Mouse (Mus musculus) forebrain, embryonic 11.5 days (tissue): ENCODE data around the gene Kcnd1. TPM values are rescaled to one million over a fixed set of nuclear protein-coding genes. Genes with fewer than 3 reads are reported as not detected.
"Not testable (repeated sequence)": the region's sequence is repeated elsewhere in the genome, so short reads cannot be mapped to it uniquely, and the experiment has no call there.

ENCODE experiments used
- ATAC-seq: fragments of 200-750 bp; cut with Nextera tagmentation; replicated peaks from 2 replicates; pipeline ENCODE4 v1.8.0; 2017; ENCODE audit warnings: moderate TSS enrichment; ENCODE audit not compliant: low FRiP score
- DNase-seq: peaks from one replicate; pipeline ENCODE4 v3.0.0-alpha.2; 2017; ENCODE audit warnings: low spot score
- H3K27ac ChIP-seq: fragments of 300-500 bp; sonication (generic); 2 replicates; pipeline ENCODE4 v1.5.1; 2014; ENCODE audit warnings: low read depth, low read length
- H3K27me3 ChIP-seq: fragments of 300-500 bp; sonication (generic); 2 replicates; pipeline ENCODE4 v1.6.1; 2014; ENCODE audit warnings: mild to moderate bottlenecking, low read length, mixed read lengths; ENCODE audit not compliant: control insufficient read depth, insufficient read depth
- H3K36me3 ChIP-seq: fragments of 300-500 bp; sonication (generic); 2 replicates; pipeline ENCODE4 v1.6.1; 2014; ENCODE audit warnings: mild to moderate bottlenecking, low read length, moderate library complexity, mixed read lengths; ENCODE audit not compliant: control insufficient read depth, insufficient read depth
- H3K4me1 ChIP-seq: fragments of 300-500 bp; sonication (generic); replicated peaks from 2 replicates; pipeline ENCODE4 v1.6.1; 2014; ENCODE audit warnings: low read length, mixed read lengths; ENCODE audit not compliant: control insufficient read depth, insufficient read depth
- H3K4me2 ChIP-seq: fragments of 300-500 bp; sonication (generic); 2 replicates; pipeline ENCODE4 v1.6.1; 2014; ENCODE audit warnings: low read depth, mild to moderate bottlenecking, low read length, moderate library complexity, mixed read lengths; ENCODE audit not compliant: severe bottlenecking
- H3K4me3 ChIP-seq: fragments of 300-500 bp; sonication (generic); 2 replicates; pipeline ENCODE4 v1.5.1; 2014; ENCODE audit warnings: low read depth, low read length
- H3K9ac ChIP-seq: fragments of 300-500 bp; sonication (generic); 2 replicates; pipeline ENCODE4 v1.6.1; 2014; ENCODE audit warnings: low read length
- H3K9me3 ChIP-seq: fragments of 300-500 bp; sonication (generic); 2 replicates; pipeline ENCODE4 v1.6.1; 2016; ENCODE audit warnings: low read length, mixed read lengths; ENCODE audit not compliant: control insufficient read depth
- WGBS: fragments of 180-500 bp; shearing (Covaris S2); extraction: QIAGEN DNeasy Blood & Tissue Kit; methylation state at CpG from one replicate; pipeline ENCODE4 v1.1.7; 2014; 5-methylcytosine and 5-hydroxymethylcytosine counted together
- polyA plus RNA-seq: library from polyadenylated mRNA; unstranded; fragments of >200 nt; fragmentation: Nextera tagmentation; extraction: Ambion mirVana; gene quantifications from 2 replicates; pipeline ENCODE4 v1.2.1, GENCODE M21; 2014

Kcnd1 gene
- polyA plus RNA-seq, 1 experiment from 2014 or later, result 1.2 TPM

DNA sequence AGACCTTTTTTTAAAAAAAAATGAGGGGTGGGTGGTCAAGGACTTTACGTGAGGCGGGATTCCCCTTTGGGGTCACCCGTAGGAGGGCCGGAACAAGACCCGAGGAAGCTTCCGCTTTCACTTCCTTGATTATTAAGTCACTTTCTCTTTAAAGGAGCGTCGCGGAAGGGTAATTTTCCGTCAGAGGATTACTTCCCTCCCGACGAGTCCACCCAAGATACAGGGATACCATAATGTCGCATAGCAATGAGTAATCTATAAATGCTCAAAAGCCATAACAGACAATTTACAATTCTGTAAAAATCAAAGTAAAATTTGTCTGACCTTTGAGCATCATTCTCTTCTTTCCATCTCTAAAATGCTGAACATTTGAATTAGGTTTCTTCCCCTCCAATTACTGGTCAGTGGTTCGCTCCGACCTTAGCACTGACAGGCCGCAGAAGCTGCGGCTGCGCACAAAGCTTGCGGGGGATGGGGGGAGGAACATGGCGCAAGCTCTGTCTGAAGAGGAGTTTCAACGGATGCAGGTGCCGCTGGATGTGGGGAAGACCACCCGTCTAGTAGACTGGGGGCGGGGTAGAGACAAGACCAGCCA is 32.5 kb upstream of the Kcnd1 start, which contains the start of gene Gripap1:
TSS of gene Gripap1 (plus strand) at position 224 of the 595 bp plus-strand sequence.
- Histone ChIP-seq H3K4me3 (peak within 1 kb of the TSS; percentile 50), H3K4me1 (no peaks in the 10 kb centered on the region; the same call in 1 of the 2 replicates), H3K27me3 (no peaks in the 10 kb centered on the region), H3K27ac (0 out of 2 replicates have a peak within 1 kb of the TSS, but pooled peaks have one; percentile 18), H3K9ac (peak within 1 kb of the TSS; percentile 54), H3K4me2 (peak within 1 kb of the TSS; percentile 59), H3K9me3 (no peaks in the 10 kb centered on the region), H3K36me3 (no peaks in the 10 kb centered on the region)
- peak; percentile 79 for DNase-seq
- peak; percentile 87 for ATAC-seq
- WGBS, result 15% methylated on average over 24 of the region's 24 CpGs

GRCm38 (mm10) chrX:7790309-7790708 is 31.8 kb upstream of the Kcnd1 start:
- Histone ChIP-seq H3K36me3 (no peaks in the 10 kb centered on the region), H3K27ac (no peak overlapping the region), H3K4me3 (peak overlapping the region; percentile 50), H3K4me1 (no peaks in the 10 kb centered on the region; the same call in 1 of the 2 replicates), H3K27me3 (no peaks in the 10 kb centered on the region), H3K9me3 (no peaks in the 10 kb centered on the region), H3K9ac (peak overlapping the region; percentile 54), H3K4me2 (peak overlapping the region; percentile 59)
- no peak for DNase-seq
- WGBS, result 26% methylated on average over 5 of the region's 5 CpGs
- no peak; the same call in 1 of the 2 replicates for ATAC-seq

GRCm38 (mm10) chrX:7793361-7793760 is 28.7 kb upstream of the Kcnd1 start:
- Histone ChIP-seq H3K27me3 (no peaks in the 10 kb centered on the region), H3K4me1 (no peaks in the 10 kb centered on the region; the same call in 1 of the 2 replicates), H3K9ac (no peak overlapping the region), H3K9me3 (no peaks in the 10 kb centered on the region), H3K4me2 (no peak overlapping the region), H3K27ac (no peak overlapping the region), H3K4me3 (no peak overlapping the region), H3K36me3 (no peaks in the 10 kb centered on the region)
- ATAC-seq (no peak), DNase-seq (no peak)
- WGBS, result 40% methylated on average over 3 of the region's 3 CpGs

DNA sequence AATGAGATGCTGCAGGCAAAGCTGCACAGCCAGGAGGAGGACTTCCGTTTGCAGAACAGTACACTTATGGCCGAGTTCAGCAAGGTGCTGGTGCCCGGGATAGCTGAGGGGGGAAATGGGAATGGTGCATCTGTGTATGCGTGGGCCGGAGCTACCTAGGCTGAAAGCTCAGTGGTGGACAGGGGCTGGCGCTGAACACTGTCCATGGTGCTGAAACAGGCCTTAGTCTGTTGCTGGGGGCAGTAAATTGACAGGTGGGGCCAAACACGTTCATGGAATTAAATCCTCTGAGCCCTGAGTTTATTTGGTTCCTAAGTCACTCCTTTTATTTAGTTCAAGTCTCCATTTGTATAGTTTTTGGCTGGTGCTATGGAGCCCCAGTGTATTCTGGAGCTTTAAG is 27.1 kb upstream of the Kcnd1 start:
- H3K4me3 ChIP-seq, result no peak overlapping the region
- H3K9me3 ChIP-seq, result no peaks in the 10 kb centered on the region
- H3K27me3 ChIP-seq, result no peaks in the 10 kb centered on the region
- DNase-seq, result peak; percentile 57
- no peak overlapping the region for H3K4me2 ChIP-seq
- no peak overlapping the region for H3K27ac ChIP-seq
- H3K9ac ChIP-seq, result no peak overlapping the region
- H3K4me1 ChIP-seq, result no peaks in the 10 kb centered on the region; the same call in 1 of the 2 replicates
- 32% methylated on average over 7 of the region's 7 CpGs for WGBS
- H3K36me3 ChIP-seq, result no peaks in the 10 kb centered on the region
- ATAC-seq, result no peak

DNA sequence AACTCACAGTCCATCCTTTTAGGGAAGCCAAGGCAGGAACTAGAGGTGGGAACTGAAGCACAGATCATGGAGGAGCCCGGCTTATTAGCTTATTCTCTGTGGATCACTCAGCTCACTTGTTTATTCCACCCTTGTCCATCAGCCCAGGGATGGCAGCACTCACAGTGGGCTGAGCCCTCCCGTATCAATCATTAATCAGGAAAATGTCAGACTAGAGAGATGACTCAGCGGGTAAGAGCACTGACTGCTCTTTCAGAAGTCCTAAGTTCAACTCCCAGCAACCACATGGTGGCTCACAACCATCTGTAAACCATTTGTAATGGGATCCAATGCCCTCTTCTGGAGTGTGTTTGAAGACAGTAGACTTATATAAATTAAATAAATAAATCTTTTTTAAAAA is 24.8 kb upstream of the Kcnd1 start:
- Histone ChIP-seq H3K4me1 (no peaks in the 10 kb centered on the region), H3K27me3 (no peaks in the 10 kb centered on the region), H3K9ac (no peak overlapping the region), H3K9me3 (no peaks in the 10 kb centered on the region), H3K4me3 (no peak overlapping the region), H3K4me2 (no peak overlapping the region), H3K27ac (no peak overlapping the region), H3K36me3 (no peaks in the 10 kb centered on the region)
- DNase-seq (no peak), ATAC-seq (no peak)
- WGBS, result 91% methylated on average over 3 of the region's 3 CpGs

GRCm38 (mm10) chrX:7802157-7802556 is 19.9 kb upstream of the Kcnd1 start:
- H3K4me1 ChIP-seq, H3K9me3 ChIP-seq, H3K27me3 ChIP-seq, H3K4me3 ChIP-seq, H3K4me2 ChIP-seq, H3K9ac ChIP-seq, H3K36me3 ChIP-seq, H3K27ac ChIP-seq, DNase-seq, ATAC-seq: not testable (repeated sequence)
- WGBS, result 89% methylated on average over 2 of the region's 2 CpGs

GRCm38 (mm10) chrX:7815016-7815415 is 7.1 kb upstream of the Kcnd1 start:
- H3K36me3 ChIP-seq, H3K4me1 ChIP-seq, H3K9ac ChIP-seq, H3K4me2 ChIP-seq, ATAC-seq, H3K27ac ChIP-seq, DNase-seq, H3K4me3 ChIP-seq, H3K27me3 ChIP-seq, H3K9me3 ChIP-seq: not testable (repeated sequence)
- 59% methylated on average over 8 of the region's 8 CpGs for WGBS

GRCm38 (mm10) chrX:7837146-7837545 is 15.1 kb downstream of the Kcnd1 start:
- no peak overlapping the region for H3K4me3 ChIP-seq
- no peak overlapping the region for H3K4me2 ChIP-seq
- H3K9ac ChIP-seq, result no peak overlapping the region
- H3K36me3 ChIP-seq, result no peaks in the 10 kb centered on the region
- no peaks in the 10 kb centered on the region for H3K9me3 ChIP-seq
- H3K27me3 ChIP-seq, result no peaks in the 10 kb centered on the region
- WGBS, result 100% methylated on average over 1 of the region's 1 CpGs
- ATAC-seq, result no peak
- H3K4me1 ChIP-seq, result no peaks in the 10 kb centered on the region
- no peak for DNase-seq
- no peak overlapping the region for H3K27ac ChIP-seq

DNA sequence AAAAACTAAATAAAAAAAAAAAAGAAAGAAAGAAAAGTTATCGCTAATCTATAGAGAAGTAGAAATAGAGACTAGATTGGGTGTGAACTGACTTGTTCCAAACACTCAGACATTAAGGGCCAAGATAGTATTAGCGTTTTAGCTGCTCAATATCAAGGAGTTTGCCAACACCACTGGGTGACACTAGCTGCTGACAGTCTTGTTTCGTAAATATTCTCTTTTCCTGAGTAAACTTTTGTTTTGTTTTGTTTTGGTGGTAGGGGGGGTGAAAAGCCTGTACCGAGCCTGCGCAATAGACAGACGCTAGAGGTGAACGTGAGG is 18.7 kb downstream of the Kcnd1 start:
- 21% methylated on average over 7 of the region's 7 CpGs for WGBS
- H3K9ac ChIP-seq, result no peak overlapping the region
- no peak overlapping the region for H3K27ac ChIP-seq
- H3K4me1 ChIP-seq, result no peaks in the 10 kb centered on the region
- no peaks in the 10 kb centered on the region for H3K9me3 ChIP-seq
- peak overlapping the region; percentile 42; the same call in 1 of the 2 replicates for H3K4me2 ChIP-seq
- DNase-seq (no peak), ATAC-seq (no peak)
- H3K36me3 ChIP-seq, result no peaks in the 10 kb centered on the region
- H3K4me3 ChIP-seq, result peak overlapping the region; percentile 71
- no peaks in the 10 kb centered on the region for H3K27me3 ChIP-seq
